Mouse (Mus musculus) naive thymus-derived CD4-positive, alpha-beta T cell, adult 2 months (primary cell): ENCODE measurements around the gene Xlr3a.
"Not testable (repeated sequence)": the region's sequence is repeated elsewhere in the genome, so short reads cannot be mapped to it uniquely, and the experiment has no call there.

Experiments
- DNase-seq: peaks from one replicate; pipeline ENCODE4 v3.0.0-alpha.2; 2011; ENCODE audit warnings: low read depth

Xlr3a gene

GRCm38 (mm10) chrX:73096941-73097508, at the start of gene Xlr3a:
Xlr3a (minus strand) TSS chrX:73097095.
- peak; percentile 1 for DNase-seq

- not testable (repeated sequence) for DNase-seq
These were observed 46.3 kb upstream of the Xlr3a start for GRCm38 (mm10) chrX:73143218-73143618.

- DNase-seq: not testable (repeated sequence)
These were observed 26.2 kb upstream of the Xlr3a start for GRCm38 (mm10) chrX:73122859-73123829.

- not testable (repeated sequence) for DNase-seq
These were observed 19.9 kb upstream of the Xlr3a start, which contains the start of gene Gm14685 for GRCm38 (mm10) chrX:73116747-73117146. Gm14685 (plus strand) TSS chrX:73117047.

GRCm38 (mm10) chrX:73082267-73083055, 14.4 kb downstream of the Xlr3a start, which contains the start of gene Xlr4a:
Xlr4a (minus strand) TSS chrX:73082478.
- DNase-seq: peak; percentile 66

- DNase-seq: not testable (repeated sequence)
These were observed 30.1 kb downstream of the Xlr3a start for GRCm38 (mm10) chrX:73066765-73067312.

GRCm38 (mm10) chrX:73064415-73064793, 32.5 kb downstream of the Xlr3a start, which contains the start of gene Pnma3:
Pnma3 (plus strand) TSS chrX:73064787.
- no peak for DNase-seq

GRCm38 (mm10) chrX:73063512-73064414, 33.1 kb downstream of the Xlr3a start:
- DNase-seq: no peak

- no peak for DNase-seq
These were observed 34.6 kb downstream of the Xlr3a start for GRCm38 (mm10) chrX:73062323-73062722.

- no peak for DNase-seq
These were observed 35.4 kb downstream of the Xlr3a start for GRCm38 (mm10) chrX:73061528-73061927.

- DNase-seq: peak; percentile 91
These were observed 42.9 kb downstream of the Xlr3a start for GRCm38 (mm10) chrX:73053860-73054563.

- DNase-seq: no peak
These were observed 57.2 kb downstream of the Xlr3a start for GRCm38 (mm10) chrX:73039666-73040065.

GRCm38 (mm10) chrX:73038831-73039230, 58.1 kb downstream of the Xlr3a start:
- DNase-seq: no peak

GRCm38 (mm10) chrX:73037003-73037402, 59.9 kb downstream of the Xlr3a start, which contains the start of gene Pnma5:
Pnma5 (minus strand) TSS chrX:73037103.
- DNase-seq: no peak
